Mouse (Mus musculus) embryonic facial prominence, embryonic 15.5 days (tissue): ENCODE results near the gene Pramef20. TPM values are rescaled to one million over a fixed set of nuclear protein-coding genes. Genes with fewer than 3 reads are reported as not detected.

Experiments used
- polyA plus RNA-seq: library from polyadenylated mRNA; unstranded; fragments of >200 nt; fragmentation: Nextera tagmentation; extraction: Ambion mirVana; gene quantifications from 2 replicates; pipeline ENCODE4 v1.2.1, GENCODE M21; 2015

Pramef20 gene
- polyA plus RNA-seq, 1 experiment from 2014 or later, result not detected

Other genes starting within 250 kb of the Pramef20 start
- not detected in 2 replicates for gene Oog3, start 215.3 kb downstream of the Pramef20 start, polyA plus RNA-seq
- gene Oog2, start 187.2 kb downstream of the Pramef20 start, polyA plus RNA-seq, result not detected in 2 replicates
- gene C87977, start 164.6 kb downstream of the Pramef20 start, polyA plus RNA-seq, result not detected in 2 replicates
- not detected in 2 replicates for gene Pramel5, start 97.4 kb downstream of the Pramef20 start, polyA plus RNA-seq
- gene Gm13128, start 47.7 kb downstream of the Pramef20 start, polyA plus RNA-seq, result not detected in 2 replicates
- not detected in 2 replicates for gene Gm13119, start 20.0 kb downstream of the Pramef20 start, polyA plus RNA-seq
- 0.29 and 0.67 TPM in 2 replicates for gene Pramef12, start 30.5 kb upstream of the Pramef20 start, polyA plus RNA-seq
- gene 1700012P22Rik, start 60.8 kb upstream of the Pramef20 start, polyA plus RNA-seq, result 0.17 TPM in 1 of 2 replicates, not detected in the other
- gene Gm9944, start 75.4 kb upstream of the Pramef20 start, polyA plus RNA-seq, result not detected in 2 replicates
- gene Aadacl3, start 85.8 kb upstream of the Pramef20 start, polyA plus RNA-seq, result 0.07 TPM in 1 of 2 replicates, not detected in the other
- not detected in 2 replicates for gene 9430007A20Rik, start 141.9 kb upstream of the Pramef20 start, polyA plus RNA-seq
- not detected in 2 replicates for gene Gm13124, start 187.2 kb upstream of the Pramef20 start, polyA plus RNA-seq
- gene Aadacl4, start 235.8 kb upstream of the Pramef20 start, polyA plus RNA-seq, result not detected in 2 replicates